Mouse (Mus musculus): ENCODE measurements around the gene Cd72.

Cd72 gene

DNA sequence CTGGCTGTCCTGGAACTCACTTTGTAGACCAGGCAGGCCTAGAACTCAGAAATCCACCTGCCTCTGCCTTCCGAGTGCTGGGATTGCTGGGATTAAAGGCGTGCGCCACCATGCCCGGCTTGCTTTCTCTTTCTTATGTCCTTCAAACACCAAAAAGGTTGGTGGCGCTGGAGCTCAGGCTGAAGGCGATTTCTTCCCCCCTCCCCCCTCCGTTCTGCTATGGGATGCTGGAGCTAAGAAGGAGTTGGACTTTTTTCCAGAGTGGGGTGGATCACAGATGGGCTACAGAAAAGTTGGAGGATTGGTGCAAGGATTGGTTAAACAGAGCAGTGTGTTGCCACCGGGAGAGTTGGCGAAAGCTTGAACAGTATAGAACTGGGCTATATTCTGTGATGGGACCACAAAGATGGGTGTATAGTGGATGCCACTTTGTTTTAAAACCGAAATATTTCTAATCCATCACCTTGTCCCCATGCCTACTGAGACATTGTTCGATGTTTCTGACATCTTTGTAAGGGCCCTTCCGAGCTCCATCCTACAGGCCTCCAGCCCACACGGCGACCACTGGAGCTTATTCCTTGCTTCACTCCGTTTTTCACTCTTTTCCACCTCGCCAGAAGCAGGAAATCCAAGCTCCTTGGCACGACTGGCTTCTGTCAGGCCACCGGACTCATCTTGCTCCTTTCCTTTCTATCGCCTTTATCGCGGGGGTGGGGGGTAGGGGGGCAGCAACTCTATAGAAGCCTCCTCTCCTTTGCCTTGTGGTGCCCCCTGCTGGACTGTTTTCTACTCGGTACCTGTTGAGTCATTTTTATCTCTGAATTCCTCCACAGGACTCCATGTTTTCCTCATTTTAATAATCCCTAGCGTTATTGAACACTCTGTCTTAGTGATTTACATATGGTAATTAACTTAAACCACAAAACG, 24.7 kb upstream of the Cd72 start:
- no peak for DNase-seq (ENCODE audit: low read depth, low spot score)

GRCm38 (mm10) chr4:43478534-43478858, 24.1 kb upstream of the Cd72 start:
- DNase-seq (ENCODE audit: low read depth, low spot score) = no peak

DNA sequence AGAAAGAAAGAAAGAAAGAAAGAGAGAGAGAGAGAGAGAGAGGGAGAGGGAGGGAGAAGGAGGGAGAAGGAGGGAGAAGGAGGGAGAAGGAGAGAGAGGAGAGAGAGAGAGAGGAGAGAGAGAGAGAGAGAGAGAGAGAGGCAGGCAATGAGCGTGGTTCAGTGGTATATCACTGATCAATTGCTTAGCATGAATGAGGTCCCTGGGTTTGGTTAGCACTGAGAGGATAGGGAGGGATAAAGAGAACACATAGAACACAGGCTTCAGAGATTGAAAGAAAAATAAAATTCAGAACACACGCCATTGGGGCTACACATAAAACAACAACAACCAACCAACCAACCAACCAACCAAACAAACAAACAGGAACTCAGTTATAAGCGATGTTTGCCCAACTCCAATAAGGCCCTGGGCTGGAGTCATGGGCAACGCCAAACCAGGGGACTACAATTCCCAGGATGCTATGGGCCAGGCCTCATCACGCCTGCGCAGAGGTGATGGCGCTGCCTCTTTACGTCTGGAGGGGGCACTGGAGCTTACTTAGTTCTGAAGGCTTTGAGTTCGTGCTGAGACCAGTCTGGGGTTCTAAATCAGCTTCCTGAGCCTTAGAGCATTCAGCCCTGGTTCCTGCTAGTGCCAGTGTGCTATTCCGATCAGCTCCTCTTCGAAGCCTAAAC, 23.6 kb upstream of the Cd72 start:
- DNase-seq (ENCODE audit: low read depth, low spot score) = peak; percentile 73

- DNase-seq (ENCODE audit: low read depth, low spot score) = no peak
Measured at GRCm38 (mm10) chr4:43476604-43477003, 22.2 kb upstream of the Cd72 start.

DNA sequence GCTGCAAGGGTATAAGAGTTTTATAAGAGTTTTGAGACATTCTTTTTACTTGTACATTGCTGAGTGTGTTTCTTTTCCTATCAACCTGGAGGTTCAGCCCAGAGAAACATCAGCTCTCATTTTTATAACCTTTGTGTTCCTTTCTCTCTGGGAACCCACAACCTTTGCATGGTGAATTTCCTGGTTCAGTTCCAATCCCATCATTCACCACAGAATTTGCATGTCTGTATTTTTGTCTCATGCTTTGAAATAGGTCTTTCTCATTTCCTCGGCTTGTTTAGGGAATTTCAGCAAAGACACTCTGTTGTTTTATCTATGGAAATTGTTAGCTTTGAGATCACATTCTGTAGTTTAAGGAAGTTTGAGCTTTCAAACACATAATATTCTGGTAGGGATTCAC, 19.2 kb upstream of the Cd72 start:
- no peak for DNase-seq (ENCODE audit: low read depth, low spot score)

DNA sequence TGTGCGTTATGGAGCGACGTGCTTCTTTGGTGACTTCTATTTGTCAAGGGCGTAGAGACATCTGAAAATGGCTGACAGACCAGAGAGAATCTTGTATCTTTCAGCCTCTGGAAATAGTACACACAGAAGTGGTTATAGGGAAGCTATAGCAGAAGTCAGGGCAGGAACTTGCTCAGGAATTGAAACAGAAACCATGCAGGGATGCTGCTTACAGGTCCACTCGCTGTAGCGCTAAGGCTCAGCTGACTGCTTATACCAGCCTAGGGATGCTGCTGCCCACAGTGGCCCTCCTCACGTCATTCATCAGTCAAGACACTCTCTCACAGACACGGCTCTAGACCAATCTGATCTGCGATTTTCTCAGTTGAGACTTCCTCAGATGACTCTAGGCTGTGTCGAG, 15.9 kb upstream of the Cd72 start:
- no peak for DNase-seq (ENCODE audit: low read depth, low spot score)

- DNase-seq (ENCODE audit: low read depth, low spot score) = no peak
Measured at GRCm38 (mm10) chr4:43466872-43467271, 12.4 kb upstream of the Cd72 start.

- no peak for DNase-seq (ENCODE audit: low read depth, low spot score)
Measured at GRCm38 (mm10) chr4:43465935-43466334, 11.5 kb upstream of the Cd72 start.

GRCm38 (mm10) chr4:43463102-43463501, 8.7 kb upstream of the Cd72 start:
- DNase-seq (ENCODE audit: low read depth, low spot score) = no peak

- no peak for DNase-seq (ENCODE audit: low read depth, low spot score)
Measured at GRCm38 (mm10) chr4:43457124-43457523, 2.7 kb upstream of the Cd72 start.

DNA sequence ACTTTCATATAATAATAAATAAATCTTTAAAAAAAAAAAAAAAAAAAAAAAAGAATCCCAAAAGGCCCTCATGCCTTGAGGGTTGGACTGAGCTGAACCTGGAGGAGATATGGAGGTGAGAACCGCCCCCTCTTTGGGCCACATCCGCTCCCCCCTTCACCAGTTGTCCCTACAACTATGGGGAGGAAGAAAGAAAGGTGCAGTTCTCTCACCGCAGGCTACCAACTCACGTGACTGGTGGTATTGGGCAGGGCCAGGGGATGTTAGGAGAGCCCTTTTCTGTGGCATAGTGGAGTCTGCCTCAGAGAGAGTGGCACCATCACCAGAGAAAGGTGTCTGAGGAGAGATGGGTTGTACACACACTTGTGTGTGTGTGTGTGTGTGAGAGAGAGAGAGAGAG, 2.0 kb upstream of the Cd72 start:
- DNase-seq (ENCODE audit: low read depth, low spot score) = no peak

GRCm38 (mm10) chr4:43453413-43453812, 1.0 kb downstream of the Cd72 start:
- no peak for DNase-seq (ENCODE audit: low read depth, low spot score)

GRCm38 (mm10) chr4:43452315-43452714, 2.1 kb downstream of the Cd72 start:
- DNase-seq (ENCODE audit: low read depth, low spot score) = no peak

- no peak for DNase-seq (ENCODE audit: low read depth, low spot score)
Measured at GRCm38 (mm10) chr4:43448554-43448953, 5.9 kb downstream of the Cd72 start.

- DNase-seq (ENCODE audit: low read depth, low spot score) = no peak
Measured at GRCm38 (mm10) chr4:43447251-43447650, 7.2 kb downstream of the Cd72 start.

- DNase-seq (ENCODE audit: low read depth, low spot score) = no peak
Measured at GRCm38 (mm10) chr4:43443511-43443910, 10.9 kb downstream of the Cd72 start.

DNA sequence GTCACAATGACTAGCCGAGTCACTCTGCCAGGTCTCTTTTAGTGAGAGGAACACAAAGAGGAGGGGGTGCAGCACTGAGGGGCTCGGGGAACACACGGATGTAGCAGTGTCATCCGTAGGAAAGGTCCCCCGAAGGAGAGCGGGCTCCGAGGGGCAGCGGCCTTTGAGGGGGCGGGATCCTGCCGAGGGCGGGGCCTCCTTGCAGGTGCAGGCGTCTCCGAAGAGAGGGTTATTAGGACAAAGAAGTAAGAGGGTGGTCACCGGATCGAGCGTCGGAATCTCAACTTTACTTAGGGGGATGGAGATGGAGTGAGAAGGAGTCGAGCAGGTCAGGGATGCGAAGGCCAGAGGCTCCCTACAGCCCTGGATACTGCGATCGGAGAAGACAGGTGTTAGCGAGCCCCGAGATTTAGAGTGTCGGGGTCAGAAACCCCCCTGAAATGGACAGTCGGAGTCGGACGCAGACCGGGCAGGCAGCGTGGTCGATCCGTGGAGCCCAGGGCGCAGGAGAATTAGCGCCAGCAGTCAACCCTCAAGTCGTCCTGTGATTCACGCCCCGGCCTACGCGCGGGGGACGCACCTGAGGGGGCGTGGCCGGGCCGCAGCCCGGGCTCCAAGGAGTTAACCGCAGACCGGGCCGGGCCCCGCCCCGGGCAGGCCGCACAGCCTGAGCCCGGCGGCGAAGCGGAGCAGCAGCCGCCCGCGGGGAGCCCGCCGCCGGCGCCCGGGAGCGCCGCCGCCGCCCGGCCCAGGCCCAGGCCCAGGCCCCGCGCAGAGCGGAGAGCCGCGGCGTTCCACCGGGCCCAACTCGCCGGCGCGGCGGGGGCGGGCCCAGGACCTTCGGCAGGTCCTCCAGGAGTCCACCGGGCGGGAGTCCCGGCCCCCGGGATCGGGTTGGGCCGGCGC, 11.7 kb downstream of the Cd72 start:
- DNase-seq (ENCODE audit: low read depth, low spot score) = peak; percentile 59

DNA sequence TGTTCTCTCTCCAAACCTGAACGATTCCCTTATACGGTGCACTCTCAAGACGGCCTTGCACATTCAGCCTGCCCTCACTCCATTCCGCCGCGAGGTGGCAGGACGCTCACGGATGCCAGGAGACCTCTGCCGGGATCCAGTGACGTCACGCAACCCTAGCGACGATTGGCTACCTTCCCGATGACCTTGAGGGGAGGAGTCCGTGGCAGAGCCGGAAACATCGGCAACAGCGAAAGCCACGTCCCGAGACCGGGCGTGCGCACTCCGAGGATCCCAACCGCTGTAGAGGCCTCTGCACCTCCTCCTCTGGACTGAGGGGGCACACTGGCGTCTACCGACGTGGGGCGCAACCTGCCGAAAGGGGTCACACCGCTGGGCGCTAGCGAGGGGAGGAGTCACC, 12.4 kb downstream of the Cd72 start:
- peak; percentile 99 for DNase-seq (ENCODE audit: low read depth, low spot score)

DNA sequence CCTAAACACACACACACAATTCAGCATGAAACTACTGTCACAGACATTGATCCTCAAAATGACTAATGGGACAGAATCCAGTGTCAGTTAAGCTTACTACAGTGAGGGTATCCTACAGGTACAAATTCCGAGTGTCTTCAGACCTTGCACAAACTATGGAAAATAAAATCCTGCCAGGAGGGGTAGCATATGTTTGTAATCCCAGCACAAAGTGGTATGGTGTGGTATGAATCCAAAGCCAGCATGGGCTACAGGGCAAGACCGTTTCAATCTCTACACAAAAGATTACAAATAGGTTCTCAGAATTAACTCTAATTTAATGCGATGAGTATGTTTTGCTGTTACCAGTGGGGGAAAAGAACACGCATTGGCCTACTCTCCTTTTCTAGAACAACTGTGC, 12.8 kb downstream of the Cd72 start, which contains the start of gene Tesk1:
Gene Tesk1 (plus strand): TSS at position 301 of the 400 bp plus-strand sequence.
- DNase-seq (ENCODE audit: low read depth, low spot score) = no peak

DNA sequence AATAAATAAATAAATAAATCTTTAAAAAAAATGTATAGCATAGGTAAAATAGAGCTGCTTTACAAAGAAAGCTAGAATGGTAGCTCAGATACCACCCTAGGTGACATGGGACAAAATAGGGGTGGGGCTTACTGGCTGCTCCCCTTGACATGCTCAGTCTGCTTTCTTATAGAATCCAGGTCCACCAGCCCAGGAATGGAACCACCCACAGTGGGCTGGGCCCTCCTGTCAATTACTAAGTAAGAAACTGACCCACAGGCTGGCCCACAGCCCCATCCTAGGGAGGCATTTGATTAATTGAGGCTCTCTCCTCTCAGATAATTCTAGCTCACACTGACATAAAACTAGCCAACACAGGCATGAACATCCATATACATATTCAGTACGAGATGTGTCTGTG, 21.6 kb downstream of the Cd72 start:
- no peak for DNase-seq (ENCODE audit: low read depth, low spot score)

DNA sequence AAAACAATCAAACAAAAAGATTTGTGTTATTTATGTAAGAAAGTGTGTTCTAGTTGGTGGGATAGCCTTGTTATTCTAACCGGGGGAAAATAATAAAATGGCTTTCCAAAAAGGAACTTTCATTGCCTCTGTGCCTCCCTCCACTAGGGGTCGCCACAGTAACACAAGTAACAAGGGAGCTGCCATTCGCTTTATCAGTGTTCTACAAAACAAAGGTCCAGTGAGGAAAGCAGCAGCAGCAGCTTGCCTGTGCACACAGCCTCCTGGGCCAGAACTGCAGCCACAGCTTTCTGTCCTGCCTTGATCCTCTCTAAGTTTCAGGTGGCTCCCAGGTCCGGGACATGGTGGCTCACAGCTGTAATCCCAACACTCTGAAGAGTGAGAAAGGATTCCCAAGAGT, 22.7 kb downstream of the Cd72 start:
- peak; percentile 70 for DNase-seq (ENCODE audit: low read depth, low spot score)

DNA sequence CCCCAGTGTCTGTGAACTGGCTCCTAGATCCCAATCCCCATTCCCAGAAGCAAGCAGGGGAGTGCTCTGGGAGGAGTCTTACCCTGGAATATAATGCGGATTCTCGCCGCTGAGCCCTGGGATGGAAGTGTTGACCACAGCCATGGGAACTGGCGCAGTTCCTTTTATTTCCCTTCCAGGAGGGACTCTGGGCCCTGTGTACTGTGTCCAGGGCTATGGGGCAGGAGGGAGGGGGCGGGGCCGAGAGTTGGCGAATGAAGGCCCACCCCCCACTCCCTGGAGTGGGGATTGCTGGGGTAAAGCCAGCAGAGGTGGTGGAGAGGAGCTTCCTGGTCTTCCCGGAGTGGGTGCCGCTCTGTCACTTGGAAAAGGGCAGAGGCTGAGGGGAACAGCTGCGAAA, 25.5 kb downstream of the Cd72 start, which contains the start of gene Fam166b:
Gene Fam166b (minus strand): TSS at position 189 of the 400 bp plus-strand sequence.
- no peak for DNase-seq (ENCODE audit: low read depth, low spot score)

Measured in retina, adult 2 months (tissue).